10 mouse cellular contexts compared by ENCODE assay signal in genomic region chr11:113618303-113618671, GRCm38 (mm10). TPM values are rescaled to one million over a fixed set of nuclear protein-coding genes. Genes with fewer than 3 reads are reported as not detected.
DNase-seq lines count a peak whose midpoint lies in the region; ATAC-seq and TF ChIP-seq lines count a peak whose summit lies in the region.
"Had no signal": no experiment of that assay in that cellular context is flagged by ENCODE, and none has a peak within 500 bp of the region (broad histone marks: within the 10 kb centered on the region; RNA-seq: fewer than 3 reads in every experiment).

No protein-coding gene starts in this region.

- no peak for TF ChIP-seq EP300 in liver, embryonic 14.5 days (IDR thresholded peaks at IDR 0.05; ENCODE audit: low read depth)

- 3% methylated on average over 4 of the region's 4 CpGs for WGBS in thymus, adult 2 months
- WGBS in liver, embryonic 14.5 days (ENCODE audit: insufficient replicate concordance) = 32% methylated on average over 4 of the region's 4 CpGs

- peak overlapping the region; percentile 55 for H3K4me2 ChIP-seq in liver, embryonic 14.5 days (ENCODE audit: low read depth)

- H3K4me1 ChIP-seq in thymus, adult 2 months (replicated peaks; ENCODE audit: control insufficient read depth, insufficient read depth, low read length) = peaks cover 69% of the 10 kb centered on the region
- H3K4me1 ChIP-seq in liver, embryonic 14.5 days (replicated peaks; ENCODE audit: control insufficient read depth in 2 of 2, insufficient read depth in 2 of 2, low read length in 1 of 2) = peaks cover 0 to 8% of the 10 kb centered on the region in 2 experiments; a peak in 2 of 4 replicates

- no peak overlapping the region for H3K27ac ChIP-seq in gastrocnemius, adult 2 months
- no peak overlapping the region for H3K27ac ChIP-seq in thymus, adult 2 months (ENCODE audit: control insufficient read depth, insufficient read depth, low read length)
- no peak overlapping the region for H3K27ac ChIP-seq in liver, embryonic 14.5 days
- H3K27ac ChIP-seq: macrophage had no signal

- no peaks in the 10 kb centered on the region; the same call in 1 of the 2 replicates for H3K27me3 ChIP-seq in thymus, adult 2 months (ENCODE audit: control insufficient read depth, insufficient read depth, low read length)
- peaks cover 24% of the 10 kb centered on the region for H3K27me3 ChIP-seq in liver, embryonic 14.5 days (ENCODE audit: control insufficient read depth, insufficient read depth, low read length)

- no peak for TF ChIP-seq POLR2A in thymus, adult 2 months (IDR thresholded peaks at IDR 0.05; ENCODE audit: control insufficient read depth, extremely low read depth, insufficient read depth, low read length, poor library complexity)

- peak overlapping the region; percentile 70 for H3K4me3 ChIP-seq in gastrocnemius, adult 2 months
- H3K4me3 ChIP-seq in thymus, adult 2 months (ENCODE audit: control insufficient read depth, insufficient read depth, low read length) = peak overlapping the region; percentile 58
- no peak overlapping the region for H3K4me3 ChIP-seq in liver, embryonic 14.5 days (ENCODE audit: insufficient read depth in 1 of 2, low read depth in 2 of 2, low read length in 2 of 2)

- no peak for ATAC-seq in liver, embryonic 14.5 days (ENCODE audit: insufficient read depth)

- H3K9me3 ChIP-seq in liver, embryonic 14.5 days (ENCODE audit: control insufficient read depth, low read length) = no peaks in the 10 kb centered on the region

- no peak overlapping the region for H3K9ac ChIP-seq in liver, embryonic 14.5 days (replicated peaks)

- no peak for DNase-seq in gastrocnemius, adult 2 months
- DNase-seq in gastrocnemius, adult 18-20 months (ENCODE audit: low spot score) = no peak
- no peak for DNase-seq in thymus, adult 2 months
- DNase-seq in thymus, postnatal 0 days (ENCODE audit: low spot score) = no peak
- DNase-seq in liver, embryonic 14.5 days (ENCODE audit: low read depth in 3 of 3, low spot score in 3 of 3) = no peak
- DNase-seq in left cerebral cortex, adult 18-20 months (ENCODE audit: low spot score in 2 of 2) = no peak
- DNase-seq in cerebellum, postnatal 36 days = no peak
- no peak for DNase-seq in thymus, postnatal 36 days

- H3K36me3 ChIP-seq in thymus, adult 2 months (ENCODE audit: control insufficient read depth, insufficient read depth, low read length) = no peaks in the 10 kb centered on the region
- H3K36me3 ChIP-seq in liver, embryonic 14.5 days (replicated peaks; ENCODE audit: control insufficient read depth, insufficient read depth, low read depth) = no peaks in the 10 kb centered on the region

- intact Hi-C loops in gastrocnemius, adult 2 months (cut with DNase I) = no loop called here

- TF ChIP-seq CTCF in gastrocnemius, adult 2 months (IDR thresholded peaks at IDR 0.05) = no peak
- no peak for TF ChIP-seq CTCF in thymus, adult 2 months (IDR thresholded peaks at IDR 0.05; ENCODE audit: borderline replicate concordance, control insufficient read depth, extremely low read depth, insufficient read depth, low read length, poor library complexity)
- TF ChIP-seq CTCF in liver, embryonic 14.5 days (IDR thresholded peaks at IDR 0.05; ENCODE audit: low read depth) = no peak

RNA-seq across cellular contexts. Expression of gene Sstr2, which starts 0.9 kb away (rescaled TPM):
- not detected for total RNA-seq in gastrocnemius, adult 2 months (2021)
- total RNA-seq in gastrocnemius, adult 18-20 months (2021) = not detected
- polyA plus RNA-seq in thymus, adult 2 months (2012; rRNA removed) = 4.9 and 6.7 TPM in 2 replicates
- 3.4 and 4.0 TPM in 2 replicates for polyA plus RNA-seq in thymus, postnatal 0 days (2015; fragmentation: Nextera tagmentation; extraction: Ambion mirVana)
- 2.8 and 3.5 TPM in 2 replicates for polyA plus RNA-seq in liver, embryonic 14.5 days (2012; rRNA removed)
- 3.6 and 3.8 TPM in 2 replicates for polyA plus RNA-seq in liver, embryonic 14.5 days (2014; fragmentation: Nextera tagmentation; extraction: Ambion mirVana)
- 10 to 100 TPM; 30.0 to 35.9 TPM for total RNA-seq in left cerebral cortex, adult 18-20 months (2021)
- total RNA-seq: gastrocnemius, postnatal 14 days had no signal
- polyA plus RNA-seq: macrophage had no signal

RNA-seq across cellular contexts. Expression of gene Cog1, which starts 30.7 kb away (rescaled TPM):
- total RNA-seq in gastrocnemius, adult 2 months (2021) = 10 to 100 TPM; 18.5 to 19.1 TPM
- total RNA-seq in gastrocnemius, adult 18-20 months (2021) = 10 to 100 TPM; 19.9 to 21.8 TPM
- 66.4 and 67.4 TPM in 2 replicates for polyA plus RNA-seq in thymus, adult 2 months (2012; rRNA removed)
- polyA plus RNA-seq in thymus, postnatal 0 days (2015; fragmentation: Nextera tagmentation; extraction: Ambion mirVana) = 21.6 and 22.1 TPM in 2 replicates
- polyA plus RNA-seq in liver, embryonic 14.5 days (2012; rRNA removed) = 12.0 and 12.9 TPM in 2 replicates
- polyA plus RNA-seq in liver, embryonic 14.5 days (2014; fragmentation: Nextera tagmentation; extraction: Ambion mirVana) = 9.3 and 12.7 TPM in 2 replicates
- total RNA-seq in left cerebral cortex, adult 18-20 months (2021) = 10 to 100 TPM; 47.3 to 51.8 TPM

RNA-seq across cellular contexts. Expression of gene Slc39a11, which starts 31.6 kb away (rescaled TPM):
- 1 to 10 TPM; 1.8 to 3.0 TPM for total RNA-seq in gastrocnemius, adult 2 months (2021)
- total RNA-seq in gastrocnemius, adult 18-20 months (2021) = 1 to 10 TPM; 1.5 to 2.4 TPM
- 18.0 and 19.0 TPM in 2 replicates for polyA plus RNA-seq in thymus, adult 2 months (2012; rRNA removed)
- polyA plus RNA-seq in thymus, postnatal 0 days (2015; fragmentation: Nextera tagmentation; extraction: Ambion mirVana) = 19.4 and 19.9 TPM in 2 replicates
- polyA plus RNA-seq in liver, embryonic 14.5 days (2012; rRNA removed) = 4.9 and 5.1 TPM in 2 replicates
- polyA plus RNA-seq in liver, embryonic 14.5 days (2014; fragmentation: Nextera tagmentation; extraction: Ambion mirVana) = 10.1 and 10.2 TPM in 2 replicates
- total RNA-seq in left cerebral cortex, adult 18-20 months (2021) = 10 to 100 TPM; 13.9 to 15.3 TPM

Comparison
In these comparisons a context has a peak if more than half of its experiments do, and no peak if none do; other contexts are left out.
1. H3K4me3 ChIP-seq: peak in gastrocnemius, adult 2 months (single experiment) and thymus, adult 2 months (single experiment); none in liver, embryonic 14.5 days (0 of 2).
2. RNA of gene Sstr2, which starts 0.9 kb away (total RNA-seq): 30.0 to 35.9 TPM in left cerebral cortex, adult 18-20 months; not detected in gastrocnemius, adult 2 months and not detected in gastrocnemius, adult 18-20 months; every median in the first group is over 10 times any median in the second.